Mouse (Mus musculus) neural tube, embryonic 14.5 days (tissue): ENCODE data around the gene Hist1h2bh. TPM values are rescaled to one million over a fixed set of nuclear protein-coding genes. Genes with fewer than 3 reads are reported as not detected.
"Not testable (repeated sequence)": the region's sequence is repeated elsewhere in the genome, so short reads cannot be mapped to it uniquely, and the experiment has no call there.

Source experiments
- ATAC-seq: fragments of 200-750 bp; cut with Nextera tagmentation; 2 replicates; pipeline ENCODE4 v1.8.0; 2017; ENCODE audit warnings: low read depth, mild to moderate bottlenecking, moderate TSS enrichment, moderate library complexity
- H3K27ac ChIP-seq: fragments of 300-500 bp; sonication (generic); 2 replicates; pipeline ENCODE4 v1.5.1; 2014; ENCODE audit warnings: low read depth, mild to moderate bottlenecking, control low read depth, low read length, moderate library complexity, mixed read lengths
- H3K27me3 ChIP-seq: fragments of 300-500 bp; sonication (generic); 2 replicates; pipeline ENCODE4 v1.6.1; 2014; ENCODE audit warnings: low read length; ENCODE audit not compliant: control insufficient read depth, insufficient read depth
- H3K36me3 ChIP-seq: fragments of 300-500 bp; sonication (generic); 2 replicates; pipeline ENCODE4 v1.6.1; 2014; ENCODE audit warnings: low read length, mixed read lengths; ENCODE audit not compliant: control insufficient read depth, insufficient read depth
- H3K4me1 ChIP-seq: fragments of 300-500 bp; sonication (generic); 2 replicates; pipeline ENCODE4 v1.6.1; 2014; ENCODE audit warnings: low read length; ENCODE audit not compliant: control insufficient read depth, insufficient read depth
- H3K4me2 ChIP-seq: fragments of 300-500 bp; sonication (generic); 2 replicates; pipeline ENCODE4 v1.6.1; 2014; ENCODE audit warnings: mild to moderate bottlenecking, low read depth, low read length, control low read depth
- H3K4me3 ChIP-seq: fragments of 300-500 bp; sonication (generic); 2 replicates; pipeline ENCODE4 v1.5.1; 2014; ENCODE audit warnings: low read depth, low read length, control low read depth, mixed read lengths
- H3K9ac ChIP-seq: fragments of 300-500 bp; sonication (generic); replicated peaks from 2 replicates; pipeline ENCODE4 v1.6.1; 2014; ENCODE audit warnings: low read depth, mild to moderate bottlenecking, control low read depth, low read length, mixed read lengths
- H3K9me3 ChIP-seq: fragments of 300-500 bp; sonication (generic); 2 replicates; pipeline ENCODE4 v1.6.1; 2016; ENCODE audit warnings: low read length; ENCODE audit not compliant: control insufficient read depth
- WGBS: fragments of 180-500 bp; shearing (Covaris S2); extraction: QIAGEN DNeasy Blood & Tissue Kit; methylation state at CpG from one replicate; pipeline ENCODE4 v1.1.7; 2014; 5-methylcytosine and 5-hydroxymethylcytosine counted together
- polyA plus RNA-seq: library from polyadenylated mRNA; unstranded; fragments of >200 nt; fragmentation: Nextera tagmentation; extraction: Ambion mirVana; gene quantifications from 2 replicates; pipeline ENCODE4 v1.2.1, GENCODE M21; 2014

The Hist1h2bh gene
- polyA plus RNA-seq, 1 experiment from 2014 or later, result not detected

DNA sequence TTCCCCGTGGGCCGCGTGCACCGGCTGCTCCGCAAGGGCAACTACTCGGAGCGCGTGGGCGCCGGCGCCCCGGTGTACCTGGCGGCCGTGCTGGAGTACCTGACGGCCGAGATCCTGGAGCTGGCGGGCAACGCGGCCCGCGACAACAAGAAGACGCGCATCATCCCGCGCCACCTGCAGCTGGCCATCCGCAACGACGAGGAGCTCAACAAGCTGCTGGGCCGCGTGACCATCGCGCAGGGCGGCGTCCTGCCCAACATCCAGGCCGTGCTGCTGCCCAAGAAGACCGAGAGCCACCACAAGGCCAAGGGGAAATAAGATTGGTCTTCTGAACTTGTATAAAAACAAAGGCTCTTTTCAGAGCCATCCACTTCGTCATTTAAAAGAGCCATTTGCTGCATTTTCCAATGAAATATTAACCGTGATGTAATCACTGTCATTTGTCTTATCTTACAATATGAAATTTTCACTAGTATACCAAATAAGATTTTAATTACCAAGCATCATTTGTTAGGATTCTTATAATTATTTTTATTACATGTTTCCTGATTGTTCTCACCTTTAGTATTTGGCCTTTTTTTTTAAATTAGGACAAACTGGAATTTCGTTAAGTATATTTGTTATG lies 31.5 kb upstream of the Hist1h2bh start:
- not testable (repeated sequence) for ATAC-seq, H3K27me3 ChIP-seq, H3K36me3 ChIP-seq, H3K9me3 ChIP-seq, H3K9ac ChIP-seq
- peaks cover 38% of the 10 kb centered on the region for H3K4me1 ChIP-seq
- peak overlapping the region; percentile 73 for H3K4me2 ChIP-seq
- H3K27ac ChIP-seq, result peak overlapping the region; percentile 75; the same call in 1 of the 2 replicates
- H3K4me3 ChIP-seq, result peak overlapping the region; percentile 25
- 1% methylated on average over 5 of the region's 39 CpGs for WGBS

- H3K9ac ChIP-seq, result 0 out of 2 replicates have a peak within 1 kb of the TSS, but pooled peaks have one; percentile 12
- H3K27me3 ChIP-seq, result not testable (repeated sequence)
These were observed 30.8 kb upstream of the Hist1h2bh start, which contains the start of the genes Hist1h2bf and Hist1h2ad for GRCm38 (mm10) chr13:23573898-23574524. Gene Hist1h2bf (minus strand): TSS chr13:23574196. Gene Hist1h2ad (plus strand): TSS chr13:23574381.

GRCm38 (mm10) chr13:23573034-23573897 lies 30.1 kb upstream of the Hist1h2bh start:
- not testable (repeated sequence) for H3K27me3 ChIP-seq, ATAC-seq, H3K36me3 ChIP-seq, H3K9me3 ChIP-seq
- Histone ChIP-seq H3K9ac (0 out of 2 replicates have a peak overlapping the region, but pooled peaks have one; percentile 12), H3K27ac (peak overlapping the region; percentile 2; the same call in 1 of the 2 replicates), H3K4me2 (peak overlapping the region; percentile 73), H3K4me1 (peaks cover 38% of the 10 kb centered on the region), H3K4me3 (peak overlapping the region; percentile 23)
- 9% methylated on average over 18 of the region's 20 CpGs for WGBS

More at GRCm38 (mm10) chr13:23573898-23574524, 30.8 kb upstream of the Hist1h2bh start, which contains the start of the genes Hist1h2bf and Hist1h2ad:
- Histone ChIP-seq H3K4me1 (peaks cover 38% of the 10 kb centered on the region), H3K4me2 (peak within 1 kb of the TSS; percentile 73), H3K27ac (peak within 1 kb of the TSS; percentile 75; the same call in 1 of the 2 replicates), H3K4me3 (peak within 1 kb of the TSS; percentile 32)
- H3K36me3 ChIP-seq, H3K9me3 ChIP-seq: not testable (repeated sequence)
- 1% methylated on average over 22 of the region's 42 CpGs for WGBS
- peak; percentile 93 for ATAC-seq

GRCm38 (mm10) chr13:23572218-23573033 lies 29.2 kb upstream of the Hist1h2bh start:
- Histone ChIP-seq H3K27ac (no peak overlapping the region), H3K4me3 (peak overlapping the region; percentile 47), H3K27me3 (no peaks in the 10 kb centered on the region), H3K9me3 (no peaks in the 10 kb centered on the region), H3K4me1 (peaks cover 38% of the 10 kb centered on the region), H3K36me3 (no peaks in the 10 kb centered on the region), H3K9ac (no peak overlapping the region; the same call in 1 of the 2 replicates), H3K4me2 (peak overlapping the region; percentile 73)
- WGBS, result 49% methylated on average over 2 of the region's 2 CpGs
- ATAC-seq, result no peak

GRCm38 (mm10) chr13:23571504-23572217 lies 28.5 kb upstream of the Hist1h2bh start:
- H3K27me3 ChIP-seq, H3K9me3 ChIP-seq, ATAC-seq, H3K36me3 ChIP-seq: not testable (repeated sequence)
- H3K9ac ChIP-seq, result peak overlapping the region; percentile 51
- peak overlapping the region; percentile 47 for H3K4me3 ChIP-seq
- H3K27ac ChIP-seq, result peak overlapping the region; percentile 90
- peak overlapping the region; percentile 73 for H3K4me2 ChIP-seq
- H3K4me1 ChIP-seq, result peaks cover 32% of the 10 kb centered on the region
- under 1% methylated on average over 10 of the region's 34 CpGs for WGBS

GRCm38 (mm10) chr13:23571022-23571503 lies 27.9 kb upstream of the Hist1h2bh start, which contains the start of the genes Hist1h2ae and Hist1h2bg:
Gene Hist1h2ae (minus strand): TSS chr13:23571220.
Gene Hist1h2bg (plus strand): TSS chr13:23571396.
- Histone ChIP-seq H3K27ac (peak within 1 kb of the TSS; percentile 90), H3K9ac (peak within 1 kb of the TSS; percentile 51), H3K4me1 (peaks cover 26% of the 10 kb centered on the region), H3K36me3 (no peaks in the 10 kb centered on the region), H3K4me3 (peak within 1 kb of the TSS; percentile 47), H3K9me3 (no peaks in the 10 kb centered on the region), H3K4me2 (peak within 1 kb of the TSS; percentile 73), H3K27me3 (no peaks in the 10 kb centered on the region)
- under 1% methylated on average over 18 of the region's 18 CpGs for WGBS
- ATAC-seq, result peak; percentile 92

- H3K9me3 ChIP-seq, H3K27me3 ChIP-seq, H3K36me3 ChIP-seq: not testable (repeated sequence)
- H3K4me3 ChIP-seq, result peak overlapping the region; percentile 47
- peak overlapping the region; percentile 90 for H3K27ac ChIP-seq
- WGBS, result 2% methylated on average over 20 of the region's 41 CpGs
- ATAC-seq, result peak; percentile 25
- peak overlapping the region; percentile 12 for H3K9ac ChIP-seq
- H3K4me2 ChIP-seq, result peak overlapping the region; percentile 73
- peaks cover 25% of the 10 kb centered on the region for H3K4me1 ChIP-seq
These were observed 27.2 kb upstream of the Hist1h2bh start for GRCm38 (mm10) chr13:23570261-23571021.
